Mouse (Mus musculus): ENCODE data around the gene Tbx4. TPM values are rescaled to one million over a fixed set of nuclear protein-coding genes. Genes with fewer than 3 reads are reported as not detected.

Gene Tbx4
- polyA plus RNA-seq, 1 experiment from 2014 or later = 0.21 TPM

DNA sequence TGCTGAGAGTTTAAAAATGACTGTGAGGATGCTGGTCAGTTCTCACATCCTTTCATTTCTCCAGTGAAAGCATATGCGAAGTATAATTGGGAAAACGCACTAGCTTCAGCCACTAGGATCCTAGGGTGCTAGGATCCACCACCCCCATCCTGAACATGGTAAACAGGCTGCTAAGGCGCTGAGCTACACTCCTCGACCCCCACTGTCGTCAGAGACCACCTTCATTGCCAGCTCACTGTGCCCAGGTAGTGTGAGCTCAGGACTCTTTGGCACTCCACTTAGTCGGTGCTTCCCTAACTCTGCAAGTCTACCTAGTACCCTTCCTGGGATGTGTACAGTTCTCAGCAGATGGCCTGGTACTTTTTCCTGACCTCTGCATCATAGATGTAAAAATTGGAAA lies 6.5 kb downstream of the Tbx4 start:
- no peak for ATAC-seq (ENCODE audit: low FRiP score, low read depth)
- 3% methylated on average over 6 of the region's 6 CpGs for WGBS

DNA sequence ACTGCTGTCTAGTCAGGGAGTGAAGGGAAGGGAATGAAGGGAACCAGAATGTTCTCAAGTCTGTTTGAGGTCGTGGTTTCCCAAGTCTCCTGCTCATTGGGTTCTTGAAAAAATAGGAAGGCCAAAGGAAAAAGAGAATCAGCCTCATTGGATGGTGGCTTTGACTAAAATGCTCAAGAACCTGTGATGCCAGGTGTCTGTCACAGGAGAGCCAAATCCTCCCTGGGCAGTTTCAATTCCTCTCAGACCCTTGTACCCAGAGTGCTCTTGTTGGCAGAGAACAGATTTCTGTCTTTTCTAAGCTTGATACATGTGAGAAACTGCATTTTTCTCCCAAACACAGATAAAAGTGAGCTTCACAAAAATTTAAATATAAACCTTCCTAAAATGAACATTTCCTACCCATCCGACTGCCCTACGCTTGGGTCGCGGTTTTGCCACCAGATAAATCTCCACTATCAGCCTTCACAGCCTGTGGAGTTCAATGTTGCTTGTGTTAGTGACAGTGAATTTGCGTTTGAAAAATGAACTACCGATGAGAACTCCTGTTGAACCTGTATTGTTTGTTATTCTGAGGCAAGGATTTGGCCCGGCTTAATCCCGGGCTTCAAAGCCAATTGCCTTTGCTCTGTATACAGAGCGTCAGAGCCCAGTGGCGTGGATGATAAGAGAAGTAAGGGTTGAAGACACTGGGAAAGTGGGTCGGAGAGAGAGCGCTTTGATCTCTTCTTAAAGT lies 7.3 kb downstream of the Tbx4 start:
- Histone ChIP-seq H3K27me3 (peaks cover 92% of the 10 kb centered on the region), H3K9ac (no peak overlapping the region), H3K4me3 (no peak overlapping the region), H3K4me1 (replicated peaks) (peaks cover 12% of the 10 kb centered on the region), H3K27ac (replicated peaks) (no peak overlapping the region), H3K36me3 (no peaks in the 10 kb centered on the region), H3K9me3 (no peaks in the 10 kb centered on the region), H3K4me2 (no peak overlapping the region)
- WGBS = 3% methylated on average over 13 of the region's 13 CpGs
- no peak for ATAC-seq (ENCODE audit: low FRiP score, low read depth)

More for the DNA sequence above, 6.5 kb downstream of the Tbx4 start:
- no peak overlapping the region for H3K4me2 ChIP-seq
- no peak overlapping the region for H3K27ac ChIP-seq (replicated peaks)
- peaks cover 93% of the 10 kb centered on the region for H3K27me3 ChIP-seq
- H3K36me3 ChIP-seq = no peaks in the 10 kb centered on the region
- no peaks in the 10 kb centered on the region for H3K9me3 ChIP-seq
- H3K9ac ChIP-seq = no peak overlapping the region
- peaks cover 12% of the 10 kb centered on the region for H3K4me1 ChIP-seq (replicated peaks)
- no peak overlapping the region for H3K4me3 ChIP-seq

DNA sequence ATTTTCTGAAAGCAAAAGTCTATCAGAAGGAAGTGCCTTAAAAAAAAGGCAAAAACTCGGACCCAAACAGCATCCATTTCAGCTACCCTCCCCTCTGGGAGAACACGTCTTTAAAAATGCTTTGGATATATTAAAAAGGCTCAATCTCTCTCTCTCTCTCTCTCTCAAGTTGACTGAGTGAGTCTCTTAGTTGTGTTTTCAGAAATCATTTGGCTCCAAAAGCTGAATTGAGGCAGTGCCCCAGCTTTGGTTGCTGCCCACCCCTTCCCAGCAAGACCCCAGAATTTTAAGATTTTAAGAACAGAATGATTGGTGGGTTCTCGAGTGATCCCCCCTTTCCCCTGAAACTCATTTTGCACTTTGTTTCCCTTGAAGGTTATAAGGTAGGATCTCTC lies 7.9 kb downstream of the Tbx4 start:
- Histone ChIP-seq H3K9ac (no peak overlapping the region), H3K4me3 (no peak overlapping the region), H3K27me3 (peaks cover 92% of the 10 kb centered on the region), H3K36me3 (no peaks in the 10 kb centered on the region), H3K27ac (replicated peaks) (no peak overlapping the region), H3K9me3 (no peaks in the 10 kb centered on the region), H3K4me1 (replicated peaks) (peaks cover 12% of the 10 kb centered on the region), H3K4me2 (no peak overlapping the region)
- 5% methylated on average over 3 of the region's 3 CpGs for WGBS
- no peak for ATAC-seq (ENCODE audit: low FRiP score, low read depth)

DNA sequence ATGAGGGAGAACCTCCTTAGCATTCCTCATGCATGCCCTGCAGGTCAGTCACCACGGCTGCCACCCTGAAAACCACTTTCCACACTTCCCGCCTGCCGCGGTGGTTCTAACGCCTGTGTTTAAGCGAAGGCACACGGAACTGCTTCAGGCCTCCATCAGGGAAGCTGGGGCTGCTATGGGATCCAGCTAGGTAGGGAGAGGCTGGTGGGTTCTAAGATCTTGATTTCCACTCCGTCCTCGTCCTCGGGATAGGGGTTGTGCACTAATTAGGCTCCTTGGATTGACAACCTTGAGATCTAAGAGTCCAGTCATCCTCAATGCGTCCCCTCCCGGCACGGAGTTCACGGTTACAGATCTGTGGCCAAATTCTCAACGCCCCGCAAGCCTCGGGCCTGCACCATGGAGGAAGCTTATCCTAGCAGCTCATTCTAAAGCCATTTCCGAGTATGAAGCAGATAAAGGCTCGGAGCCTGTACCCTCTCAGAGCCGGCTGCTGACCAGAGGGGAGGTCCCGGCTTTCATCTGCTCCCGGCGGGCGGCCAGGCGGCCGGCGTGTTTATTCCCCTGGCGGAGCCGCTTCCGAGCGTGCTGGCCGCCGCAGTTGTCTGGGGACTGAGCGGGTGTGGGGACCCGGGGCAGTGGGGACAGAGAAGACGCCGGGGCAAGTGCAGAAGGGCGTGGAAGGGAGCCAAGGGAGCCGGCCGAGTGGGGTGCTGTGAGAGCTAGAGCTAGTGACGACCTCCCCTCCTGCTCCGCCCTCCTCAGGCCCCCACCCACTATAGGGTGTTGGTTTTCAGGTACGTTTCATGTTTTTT lies 8.7 kb downstream of the Tbx4 start:
- no peak overlapping the region for H3K9ac ChIP-seq
- 2% methylated on average over 43 of the region's 43 CpGs for WGBS
- peak overlapping the region; percentile 48 for H3K4me2 ChIP-seq
- no peak overlapping the region for H3K27ac ChIP-seq (replicated peaks)
- no peaks in the 10 kb centered on the region for H3K9me3 ChIP-seq
- ATAC-seq (ENCODE audit: low FRiP score, low read depth) = no peak
- peaks cover 90% of the 10 kb centered on the region for H3K27me3 ChIP-seq
- peaks cover 9% of the 10 kb centered on the region for H3K4me1 ChIP-seq (replicated peaks)
- peak overlapping the region; percentile 19 for H3K4me3 ChIP-seq
- H3K36me3 ChIP-seq = no peaks in the 10 kb centered on the region

DNA sequence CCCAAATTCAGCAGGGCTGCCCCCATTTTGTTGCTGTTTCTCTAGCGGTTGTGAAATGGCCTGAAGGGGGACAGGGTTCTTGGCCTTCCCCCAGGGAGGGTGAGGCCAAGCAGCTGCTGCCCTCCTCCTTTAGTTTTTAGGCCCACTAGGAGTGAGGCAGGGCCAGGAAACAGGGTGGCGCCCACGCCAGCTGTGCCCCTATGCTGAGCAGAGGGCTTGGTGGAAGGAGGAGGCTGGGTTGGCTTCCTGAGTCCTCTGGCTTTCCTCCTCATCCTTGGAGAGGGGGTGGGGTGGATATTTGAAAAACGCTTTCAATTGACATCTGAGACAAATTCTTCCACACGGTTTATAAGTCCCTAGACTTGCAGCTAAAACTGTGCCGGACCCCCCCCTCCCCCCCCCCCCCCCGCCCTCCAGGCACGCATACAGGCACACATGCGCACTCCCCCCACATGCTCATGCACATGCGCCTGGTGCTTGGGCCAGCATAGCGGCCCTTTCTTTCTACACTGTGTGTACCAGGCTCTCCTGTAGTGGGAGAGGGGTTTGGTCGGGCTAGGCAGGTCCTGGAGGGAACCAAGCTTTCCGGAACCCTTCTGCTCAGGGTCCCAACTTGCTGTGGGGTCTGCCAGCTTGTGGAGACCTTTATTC lies 10.2 kb downstream of the Tbx4 start:
- 34% methylated on average over 12 of the region's 13 CpGs for WGBS
- H3K27me3 ChIP-seq = peaks cover 88% of the 10 kb centered on the region
- H3K36me3 ChIP-seq = no peaks in the 10 kb centered on the region
- H3K27ac ChIP-seq (replicated peaks) = no peak overlapping the region
- no peak for ATAC-seq (ENCODE audit: low FRiP score, low read depth)
- peaks cover 8% of the 10 kb centered on the region for H3K4me1 ChIP-seq (replicated peaks)
- H3K4me2 ChIP-seq = no peak overlapping the region
- H3K4me3 ChIP-seq = no peak overlapping the region
- H3K9me3 ChIP-seq = no peaks in the 10 kb centered on the region
- H3K9ac ChIP-seq = no peak overlapping the region

DNA sequence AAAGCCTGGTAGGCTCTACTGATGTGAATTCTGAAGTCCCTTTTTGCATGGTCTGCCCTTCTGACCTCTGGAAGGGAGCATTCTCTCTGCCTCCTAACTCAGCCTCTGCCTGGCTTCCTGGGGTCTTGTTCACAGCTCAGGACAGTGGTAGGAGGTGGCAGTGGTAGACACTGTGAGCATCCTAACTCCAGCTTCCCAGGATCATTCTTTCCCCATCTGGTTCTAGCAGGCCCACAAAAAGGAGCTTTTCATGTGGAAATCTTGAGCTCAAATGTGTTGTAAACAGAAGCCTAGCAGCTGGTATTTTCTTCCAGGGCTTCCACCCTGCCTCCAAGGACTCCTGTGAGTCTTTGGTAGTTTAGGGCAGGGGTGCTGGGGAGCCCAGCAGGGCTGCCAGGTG lies 14.1 kb downstream of the Tbx4 start:
- Histone ChIP-seq H3K27me3 (peaks cover 52% of the 10 kb centered on the region), H3K4me3 (no peak overlapping the region), H3K4me1 (replicated peaks) (no peaks in the 10 kb centered on the region), H3K4me2 (no peak overlapping the region), H3K36me3 (no peaks in the 10 kb centered on the region), H3K9me3 (no peaks in the 10 kb centered on the region), H3K9ac (no peak overlapping the region), H3K27ac (replicated peaks) (no peak overlapping the region)
- ATAC-seq (ENCODE audit: low FRiP score, low read depth) = no peak

DNA sequence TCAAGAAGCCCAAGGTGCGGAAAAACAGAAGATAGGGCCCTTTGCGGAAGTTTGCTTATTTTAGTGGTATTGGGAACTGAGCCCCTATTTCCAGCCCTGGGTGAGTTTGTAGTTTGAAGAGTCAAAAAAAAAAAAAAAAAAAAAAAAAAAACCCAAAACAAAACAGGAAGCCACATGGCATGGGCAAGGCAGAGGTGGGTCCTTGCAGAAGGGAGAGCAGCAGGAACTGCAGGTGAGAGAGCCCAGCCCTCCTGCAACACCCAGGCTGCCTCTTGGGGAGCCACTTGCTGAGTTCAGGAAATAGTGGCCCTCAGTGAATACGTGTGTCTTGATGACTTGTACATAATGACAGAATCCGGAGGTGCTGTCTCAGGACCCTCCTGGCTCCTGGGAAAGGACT lies 23.3 kb downstream of the Tbx4 start:
- Histone ChIP-seq H3K27me3 (no peaks in the 10 kb centered on the region), H3K36me3 (no peaks in the 10 kb centered on the region), H3K9ac (no peak overlapping the region), H3K4me3 (no peak overlapping the region), H3K4me1 (replicated peaks) (no peaks in the 10 kb centered on the region), H3K4me2 (no peak overlapping the region), H3K9me3 (no peaks in the 10 kb centered on the region), H3K27ac (replicated peaks) (no peak overlapping the region)
- no peak for ATAC-seq (ENCODE audit: low FRiP score, low read depth)
- WGBS = 68% methylated on average over 4 of the region's 4 CpGs

DNA sequence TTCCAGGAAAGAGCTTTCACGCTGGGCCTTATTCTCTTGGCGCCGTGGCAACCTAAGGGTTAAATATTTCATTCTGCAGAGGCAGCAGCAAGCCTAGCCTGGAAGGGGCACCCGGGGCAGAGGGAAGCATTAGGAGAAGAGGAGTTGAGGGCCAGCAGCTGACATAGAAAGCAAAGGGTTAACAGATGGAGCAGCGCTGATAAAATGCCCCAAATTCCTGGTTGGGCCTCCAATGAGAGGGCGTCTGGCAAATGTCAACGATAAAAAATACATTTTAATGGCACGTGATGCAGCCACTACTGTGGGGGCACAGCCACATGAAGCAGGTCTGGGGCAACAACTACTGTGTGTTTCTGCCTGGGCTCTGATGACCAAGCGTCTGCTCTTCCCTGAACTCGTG lies 23.9 kb downstream of the Tbx4 start:
- Histone ChIP-seq H3K9ac (no peak overlapping the region), H3K4me3 (no peak overlapping the region), H3K4me1 (replicated peaks) (no peaks in the 10 kb centered on the region), H3K36me3 (no peaks in the 10 kb centered on the region), H3K9me3 (no peaks in the 10 kb centered on the region), H3K4me2 (no peak overlapping the region), H3K27me3 (no peaks in the 10 kb centered on the region), H3K27ac (replicated peaks) (no peak overlapping the region)
- ATAC-seq (ENCODE audit: low FRiP score, low read depth) = no peak
- 38% methylated on average over 10 of the region's 10 CpGs for WGBS

DNA sequence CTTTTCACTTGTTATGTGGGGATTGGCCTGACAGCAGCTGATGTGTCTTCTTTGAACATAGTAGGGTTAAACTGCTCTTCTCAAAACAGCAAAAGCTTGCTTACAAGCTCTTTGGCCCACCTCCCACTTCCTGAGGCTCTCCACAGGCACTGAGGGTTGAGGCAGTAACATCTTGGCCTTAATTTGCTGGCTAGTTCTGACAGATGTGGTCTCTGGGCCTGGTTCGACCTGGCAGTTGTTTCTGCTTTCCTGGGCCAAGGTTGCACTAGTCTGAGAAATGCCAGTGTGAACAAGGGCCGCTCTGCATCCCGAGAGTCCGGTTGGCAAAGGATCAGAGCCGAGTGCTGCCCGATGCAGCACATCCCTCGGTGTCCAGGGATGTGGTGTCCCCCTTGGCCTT lies 27.3 kb downstream of the Tbx4 start:
- Histone ChIP-seq H3K4me2 (no peak overlapping the region), H3K27ac (replicated peaks) (no peak overlapping the region), H3K4me1 (replicated peaks) (peaks cover 11% of the 10 kb centered on the region), H3K36me3 (no peaks in the 10 kb centered on the region), H3K9me3 (no peaks in the 10 kb centered on the region), H3K9ac (no peak overlapping the region), H3K27me3 (no peaks in the 10 kb centered on the region), H3K4me3 (no peak overlapping the region)
- 80% methylated on average over 7 of the region's 7 CpGs for WGBS
- no peak for ATAC-seq (ENCODE audit: low FRiP score, low read depth)

DNA sequence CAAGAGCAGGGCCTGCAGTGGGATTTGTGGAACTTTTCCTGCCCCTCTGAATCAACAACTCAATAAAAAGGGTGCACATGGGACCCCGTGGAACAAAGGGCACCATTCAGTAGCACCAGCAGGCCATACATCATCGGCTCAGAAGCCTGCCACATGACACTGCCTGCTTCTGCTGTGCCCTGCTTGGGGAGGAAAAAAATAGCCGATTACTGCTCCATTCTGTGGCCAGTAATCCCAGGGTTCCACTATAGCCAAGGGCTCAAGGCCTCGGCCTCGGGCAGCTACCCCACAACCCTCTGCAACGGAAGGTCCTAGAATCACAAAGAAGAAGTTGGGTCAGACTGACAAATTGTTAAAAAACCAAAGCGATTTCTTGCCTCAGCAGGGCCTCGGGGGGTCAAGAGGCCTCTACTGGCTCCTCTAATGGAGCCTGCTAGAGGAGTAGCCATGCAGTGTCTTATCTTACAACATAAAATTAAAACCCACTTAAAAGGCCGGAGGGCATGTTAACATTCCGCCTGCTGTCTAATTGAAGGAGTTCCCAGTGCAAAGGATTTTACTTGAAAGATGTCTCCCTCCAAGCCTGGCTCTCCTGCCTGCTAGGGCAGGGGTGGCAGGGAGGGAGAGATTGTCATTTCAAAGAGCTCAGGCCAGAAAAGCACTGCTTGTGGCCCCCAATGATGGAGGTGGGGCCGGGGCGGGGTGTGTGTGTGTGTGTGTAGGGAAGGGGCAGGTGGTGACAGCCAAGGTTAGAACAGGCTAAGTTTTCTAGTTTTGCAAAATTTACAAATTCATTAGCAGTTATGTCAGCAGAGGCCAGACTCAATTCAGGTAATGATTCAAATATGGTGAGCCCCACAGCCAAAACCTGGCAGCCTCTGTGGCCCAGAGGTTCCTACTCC lies 31.1 kb downstream of the Tbx4 start:
- WGBS = 36% methylated on average over 12 of the region's 12 CpGs
- H3K9me3 ChIP-seq = no peaks in the 10 kb centered on the region
- no peak for ATAC-seq (ENCODE audit: low FRiP score, low read depth)
- no peak overlapping the region for H3K4me3 ChIP-seq
- H3K27ac ChIP-seq (replicated peaks) = no peak overlapping the region
- peaks cover 17% of the 10 kb centered on the region for H3K4me1 ChIP-seq (replicated peaks)
- no peak overlapping the region for H3K4me2 ChIP-seq
- H3K27me3 ChIP-seq = peaks cover 11% of the 10 kb centered on the region
- H3K36me3 ChIP-seq = no peaks in the 10 kb centered on the region
- H3K9ac ChIP-seq = no peak overlapping the region

DNA sequence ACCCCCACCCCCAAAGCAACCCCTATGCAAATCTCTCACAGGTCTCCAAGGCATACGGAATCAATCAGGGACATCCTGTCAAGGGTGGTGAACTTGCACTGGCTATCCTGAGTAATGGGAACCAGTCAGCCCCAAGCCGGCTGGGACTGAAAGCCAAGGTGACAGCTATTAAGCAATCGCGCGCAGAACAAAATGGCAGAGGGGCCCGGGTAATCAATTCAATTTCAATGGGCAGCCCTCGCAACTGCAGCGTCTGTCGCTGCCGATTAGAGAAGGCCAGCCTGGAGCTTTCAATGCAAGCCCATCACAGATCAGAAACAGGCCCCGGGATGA lies 31.7 kb downstream of the Tbx4 start:
- Histone ChIP-seq H3K9ac (no peak overlapping the region), H3K27ac (replicated peaks) (no peak overlapping the region), H3K9me3 (no peaks in the 10 kb centered on the region), H3K4me1 (replicated peaks) (peaks cover 17% of the 10 kb centered on the region), H3K27me3 (peaks cover 13% of the 10 kb centered on the region), H3K4me3 (no peak overlapping the region), H3K36me3 (no peaks in the 10 kb centered on the region), H3K4me2 (no peak overlapping the region)
- no peak for ATAC-seq (ENCODE audit: low FRiP score, low read depth)
- WGBS = 11% methylated on average over 11 of the region's 11 CpGs

Data from hindbrain, embryonic 15.5 days (tissue).